Mouse (Mus musculus) ovary, postnatal 36 days (tissue): ENCODE data around the gene Olfr686.

Experiments
- DNase-seq: peaks from one replicate; pipeline ENCODE4 v3.0.0; 2022; ENCODE audit warnings: low spot score, mixed read lengths

The Olfr686 gene

DNA sequence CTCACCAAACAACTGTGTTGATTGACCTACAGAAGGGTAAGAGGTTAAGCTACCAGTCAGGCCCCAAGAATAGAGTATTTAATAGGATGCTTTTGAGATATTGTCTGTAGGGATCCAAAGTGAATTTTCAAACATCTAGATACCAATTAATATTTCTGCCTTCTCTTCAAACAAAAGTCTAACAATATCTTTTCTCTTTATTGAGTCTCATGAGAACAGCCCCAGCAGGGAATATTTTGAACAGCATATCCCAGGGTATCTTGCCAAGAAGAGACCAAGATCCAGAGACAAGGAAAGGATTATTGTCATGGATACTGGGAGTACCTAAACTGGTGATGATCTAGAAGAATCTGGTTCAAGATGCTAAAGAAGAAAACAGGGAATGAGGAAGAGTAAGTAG is at the start of gene Olfr686:
TSS of gene Olfr686 (minus strand) at position 101 of the 400 bp plus-strand sequence.
- no peak for DNase-seq

DNA sequence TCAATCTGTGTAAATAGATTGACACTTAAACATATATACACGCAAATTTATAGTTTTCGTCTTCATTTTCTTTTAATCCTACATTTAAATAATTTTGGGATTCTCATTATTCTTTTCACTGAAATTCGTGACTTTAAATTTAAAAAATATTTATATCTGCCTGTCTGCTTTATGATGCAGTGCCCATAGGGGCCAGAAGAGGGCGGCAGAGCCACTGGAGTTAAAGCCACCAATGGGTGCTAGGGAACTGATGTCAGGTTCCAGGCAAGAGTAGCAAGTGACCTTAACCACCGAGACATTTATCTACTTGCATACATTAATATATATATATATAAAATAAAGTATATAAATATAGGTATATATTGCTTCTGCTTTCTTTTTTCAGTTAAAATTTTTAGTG is 49.4 kb upstream of the Olfr686 start:
- no peak for DNase-seq

DNA sequence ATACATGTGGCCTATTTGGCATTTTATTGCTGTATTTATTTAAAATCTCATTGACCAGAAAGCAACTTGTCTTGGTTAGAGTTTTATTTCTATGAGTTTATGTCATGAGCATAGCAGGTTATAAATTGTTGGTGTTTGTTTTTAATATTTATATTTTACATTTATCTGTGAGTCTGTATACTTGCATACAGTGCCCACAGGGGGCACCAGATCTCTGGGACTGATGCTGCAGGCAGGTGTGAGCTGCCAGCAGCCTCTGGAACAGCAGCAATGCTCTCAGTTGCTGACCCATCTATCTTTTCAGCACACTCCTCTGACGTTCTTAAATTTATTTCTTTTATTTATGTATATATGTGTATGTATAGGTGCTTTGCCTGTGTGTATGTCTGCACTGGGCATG is 40.9 kb upstream of the Olfr686 start:
- no peak for DNase-seq

DNA sequence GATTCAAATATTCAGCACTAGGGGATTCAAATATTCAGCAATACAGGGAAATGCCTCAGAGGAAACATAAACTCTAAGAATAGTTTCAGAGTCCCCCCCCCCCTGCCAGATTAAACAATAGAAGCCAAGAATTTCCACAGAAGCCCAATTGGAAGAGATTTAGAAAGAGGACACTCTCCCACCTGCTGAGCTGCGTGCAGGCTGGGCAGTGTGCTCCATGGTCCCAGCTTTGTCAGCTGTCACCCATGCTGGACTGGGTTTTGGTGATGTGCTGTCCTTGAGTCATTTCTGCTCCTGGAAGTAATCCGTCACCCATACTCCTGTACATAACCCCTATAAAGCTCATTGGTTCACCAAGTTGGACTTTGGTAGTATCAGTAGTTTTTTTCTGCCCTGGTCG is 40.4 kb upstream of the Olfr686 start:
- DNase-seq: no peak

DNA sequence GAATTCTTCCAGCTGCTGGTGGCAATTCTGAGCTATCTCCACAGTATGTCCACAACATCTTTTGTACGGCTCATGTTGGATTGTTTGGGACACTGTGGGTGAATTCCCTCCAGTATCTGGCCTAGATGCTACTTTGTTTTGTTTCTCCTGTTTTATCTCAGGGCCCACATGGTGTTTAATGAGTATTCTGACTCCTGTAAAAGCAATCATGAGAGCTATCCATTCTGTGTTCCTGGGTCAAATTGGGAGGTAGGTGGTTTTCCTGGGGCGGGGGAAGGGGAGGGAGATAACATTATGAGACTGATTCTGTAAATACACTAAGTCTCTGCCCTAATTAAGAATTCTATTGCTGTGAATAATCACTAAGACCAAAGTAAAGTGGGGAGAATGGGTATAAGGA is 22.1 kb upstream of the Olfr686 start:
- DNase-seq: no peak

DNA sequence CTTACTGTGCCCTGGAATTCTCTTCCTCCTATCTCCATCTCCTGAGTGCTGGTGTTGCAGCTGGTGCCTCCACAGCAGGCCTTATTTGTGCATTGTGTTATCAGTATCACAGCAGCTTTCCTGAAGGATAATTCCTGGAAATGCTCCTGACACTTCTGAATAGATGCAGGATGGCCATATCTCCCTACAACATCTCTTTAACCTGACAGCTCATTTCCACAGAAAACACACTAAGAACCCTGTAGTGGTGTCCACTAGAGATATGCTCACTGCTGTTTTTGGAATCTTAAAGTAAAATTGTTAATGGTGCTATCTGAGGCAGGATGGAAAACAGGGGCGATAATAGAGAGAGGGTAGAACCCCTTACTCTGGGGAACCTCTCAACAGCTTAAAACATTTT is 20.9 kb upstream of the Olfr686 start:
- DNase-seq: no peak

DNA sequence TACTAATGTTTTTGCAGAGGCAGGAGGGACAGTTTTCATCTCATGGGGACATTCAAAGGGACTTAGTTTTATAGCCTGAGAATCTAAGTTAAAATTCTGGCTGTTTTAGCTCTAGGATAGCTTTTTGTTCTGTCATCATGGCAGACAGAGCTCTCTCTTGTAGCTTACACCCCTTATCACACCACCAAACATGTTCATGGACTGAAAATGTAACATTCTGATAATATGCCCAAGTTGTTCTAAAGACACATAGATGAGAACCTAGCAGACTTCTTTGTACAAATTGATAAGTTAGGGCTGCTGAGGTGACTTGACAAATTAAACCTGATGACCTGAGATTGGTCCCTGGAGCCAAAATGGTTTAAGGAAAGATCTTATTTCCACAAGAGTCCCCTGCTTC is 19.4 kb upstream of the Olfr686 start:
- no peak for DNase-seq

DNA sequence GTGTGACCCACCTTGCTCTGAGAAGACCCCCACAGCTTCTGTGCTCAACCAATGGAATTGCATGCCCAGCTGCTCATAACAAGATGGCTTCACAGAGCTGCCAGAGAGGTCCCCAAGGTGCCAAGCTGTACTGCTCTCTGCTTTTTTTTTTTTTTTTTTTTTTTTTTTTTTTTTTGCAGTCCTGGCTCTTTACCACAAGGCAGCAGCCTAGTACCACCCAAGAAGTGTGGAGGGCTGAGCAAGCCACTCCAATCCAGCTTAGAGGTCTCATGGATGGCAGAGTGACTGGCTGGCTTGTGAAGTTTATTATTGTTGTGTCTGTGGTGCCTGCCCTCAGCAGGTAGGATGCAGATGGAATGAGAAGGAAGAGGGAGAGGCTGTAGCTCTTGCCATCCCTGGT is 18.8 kb upstream of the Olfr686 start:
- DNase-seq: no peak

DNA sequence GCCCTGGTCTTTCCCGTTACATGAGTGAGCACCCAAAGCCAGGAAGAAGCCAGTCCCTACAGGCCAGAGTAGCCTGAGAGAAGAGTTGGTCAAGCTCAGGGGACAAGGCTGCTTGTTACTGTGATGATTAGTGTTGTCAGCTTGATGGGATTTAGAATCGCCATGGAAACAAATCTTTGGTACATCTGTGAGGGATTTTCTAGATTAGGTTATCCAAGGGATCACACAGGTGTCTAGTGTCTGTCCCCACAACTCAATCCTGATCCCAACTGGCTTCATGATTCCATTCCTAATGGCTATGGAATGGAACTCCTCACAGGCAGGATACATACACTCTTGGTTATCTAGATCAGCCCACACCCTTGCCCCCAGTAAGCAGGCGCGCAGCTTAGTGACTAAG is 11.0 kb upstream of the Olfr686 start:
- no peak for DNase-seq

DNA sequence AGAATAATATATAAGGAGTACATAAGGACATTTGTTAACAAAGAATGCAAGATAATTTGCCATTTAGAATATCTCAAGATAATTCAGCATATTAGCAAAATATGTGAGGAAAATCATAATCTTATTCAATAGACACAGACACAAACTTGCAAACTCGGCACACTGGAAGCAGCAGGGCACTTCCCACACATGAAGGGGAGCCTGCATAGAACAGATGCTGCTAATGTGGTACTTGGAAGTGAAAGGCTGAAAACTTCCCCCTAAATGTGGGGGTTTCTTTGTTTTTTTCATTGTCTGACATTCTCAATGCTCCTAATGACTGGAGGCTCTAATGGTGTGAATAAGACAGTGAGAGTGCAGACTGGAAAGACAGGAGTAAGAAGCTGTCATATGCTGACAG is 7.5 kb upstream of the Olfr686 start:
- no peak for DNase-seq

DNA sequence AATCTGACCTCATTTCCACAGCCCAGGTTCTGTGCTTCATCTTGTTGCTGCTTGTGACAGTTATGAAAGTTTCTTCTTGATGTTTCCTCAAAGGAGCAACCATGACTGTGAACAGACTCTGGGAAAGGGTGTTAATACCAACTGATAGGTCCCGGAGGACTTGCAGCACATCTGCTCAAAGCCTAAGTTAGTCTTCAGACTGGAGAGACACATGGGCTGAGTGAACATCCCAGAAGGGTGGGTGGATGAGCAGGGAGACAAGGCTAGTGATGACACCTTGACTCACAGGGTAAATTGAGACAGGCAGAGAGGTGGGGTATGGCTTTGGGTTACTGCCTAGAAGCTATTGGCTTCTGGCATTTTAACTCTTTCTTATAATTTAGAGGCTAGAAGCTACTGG is 21.4 kb downstream of the Olfr686 start, which contains the start of gene Olfr685:
TSS of gene Olfr685 (minus strand) at position 101 of the 400 bp plus-strand sequence.
- DNase-seq: no peak

DNA sequence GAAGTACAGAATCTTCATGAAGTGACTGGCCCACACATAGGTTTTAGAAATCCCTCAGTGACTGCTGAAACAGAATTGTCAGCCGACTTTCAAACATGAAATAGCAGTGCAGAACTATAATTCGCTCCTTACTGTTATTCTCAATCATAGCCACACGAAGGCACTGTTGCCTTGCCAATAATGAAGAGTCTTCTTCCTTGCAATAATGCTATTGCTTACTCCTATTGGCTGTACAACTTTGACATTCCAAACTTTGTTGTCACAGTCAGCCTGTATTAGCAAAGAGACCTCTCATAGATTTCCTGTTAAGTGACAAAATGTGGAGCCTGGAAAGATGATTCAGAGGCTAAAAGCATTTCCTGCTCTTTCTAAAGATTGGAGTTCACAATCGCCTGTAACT is 36.5 kb downstream of the Olfr686 start:
- DNase-seq: no peak

DNA sequence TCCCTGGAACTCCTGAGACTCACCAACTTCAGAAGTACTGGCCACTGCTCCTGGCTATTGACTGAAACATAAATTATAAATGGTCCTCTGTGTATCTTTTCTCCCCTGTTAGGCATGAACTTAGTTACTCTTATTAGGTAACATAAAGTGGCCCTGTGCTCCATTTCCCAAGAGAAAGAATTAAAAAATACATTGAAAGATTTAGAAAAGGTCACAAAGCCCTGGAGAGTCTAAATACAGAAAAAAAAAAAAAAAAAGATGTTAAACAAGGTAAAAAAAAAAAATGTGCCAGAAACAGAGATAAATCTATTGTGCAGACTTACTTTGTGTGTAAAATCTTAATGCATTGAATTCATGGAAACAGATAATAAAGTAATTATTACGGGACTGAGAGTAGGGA is 43.7 kb downstream of the Olfr686 start, which contains the start of gene Olfr684:
TSS of gene Olfr684 (minus strand) at position 101 of the 400 bp plus-strand sequence.
- DNase-seq: no peak
